Mouse (Mus musculus): ENCODE measurements around the gene 2210011C24Rik. TPM values are rescaled to one million over a fixed set of nuclear protein-coding genes. Genes with fewer than 3 reads are reported as not detected.
A peak's percentile ranks its signal among the peaks of the same experiment; 100 is the strongest.

2210011C24Rik gene
- polyA plus RNA-seq, 1 experiment from 2014 or later, result 0.16 TPM

DNA sequence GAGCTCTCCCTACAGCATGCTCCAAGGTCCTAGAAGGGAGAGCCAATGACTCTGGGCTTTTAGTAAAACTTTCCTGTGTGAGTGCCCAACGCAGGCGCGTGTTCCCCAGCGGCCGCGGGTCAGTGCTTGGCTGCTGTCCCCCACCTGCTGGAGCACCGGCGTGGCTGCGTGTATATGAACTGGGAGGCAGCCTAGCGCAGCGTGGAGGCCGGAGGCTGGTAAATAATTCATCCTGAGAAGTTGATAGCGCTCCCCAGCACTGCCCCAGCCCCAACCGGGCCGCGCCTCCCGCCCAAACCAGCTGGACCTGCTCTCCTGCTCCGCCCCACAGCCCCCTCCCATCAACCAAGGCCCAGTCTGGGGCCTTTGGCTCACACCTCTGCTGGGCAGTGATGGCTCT lies 9.1 kb upstream of the 2210011C24Rik start, which contains the start of gene Palm3:
Gene Palm3, plus strand, starts transcription at position 376 of the 400 bp plus-strand sequence.
- no peak for ATAC-seq (ENCODE audit: insufficient number of reproducible peaks, insufficient read depth, low FRiP score, low read depth)
- Histone ChIP-seq H3K9ac (ENCODE audit: low read length) (no peak within 1 kb of the TSS), H3K9me3 (ENCODE audit: control insufficient read depth, low read length) (peaks cover 1% of the 10 kb centered on the region; the same call in 1 of the 2 replicates), H3K4me2 (ENCODE audit: low read length) (0 out of 2 replicates have a peak within 1 kb of the TSS, but pooled peaks have one; percentile 13), H3K4me3 (ENCODE audit: control insufficient read depth in 1 of 2, insufficient read depth in 1 of 2, low read depth in 1 of 2, low read length in 2 of 2) (no peak within 1 kb of the TSS), H3K27me3 (ENCODE audit: control insufficient read depth, insufficient read depth, low read length) (peaks cover 32% of the 10 kb centered on the region), H3K27ac (replicated peaks in 1 of 2; ENCODE audit: control insufficient read depth in 1 of 2, insufficient read depth in 1 of 2, low read depth in 2 of 2, low read length in 2 of 2) (no peak within 1 kb of the TSS), H3K36me3 (ENCODE audit: control insufficient read depth, insufficient read depth, low read length) (no peaks in the 10 kb centered on the region), H3K4me1 (ENCODE audit: control insufficient read depth in 2 of 2, insufficient read depth in 2 of 2, low read length in 2 of 2) (peaks cover 22 to 38% of the 10 kb centered on the region in 2 experiments)
- WGBS, result 12% methylated on average over 18 of the region's 18 CpGs

DNA sequence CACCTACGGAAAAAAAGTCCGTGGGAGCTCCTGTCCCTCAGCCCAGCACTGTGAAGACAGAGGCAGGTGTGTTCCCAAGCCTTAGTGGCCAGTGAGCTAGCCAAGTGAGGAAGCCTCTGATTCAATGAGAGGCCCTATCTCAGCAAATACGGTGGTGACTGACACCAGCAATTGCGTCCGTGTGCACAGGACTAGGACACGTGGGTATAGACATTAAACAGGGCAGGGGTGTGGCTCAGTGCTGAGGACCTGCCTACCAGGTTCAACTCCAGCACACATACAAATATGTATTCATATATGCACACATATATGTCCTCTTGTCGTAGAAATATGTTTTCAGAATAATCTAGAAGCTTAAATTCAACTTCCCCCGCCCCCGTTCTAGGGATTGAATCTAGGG lies 7.8 kb upstream of the 2210011C24Rik start:
- Histone ChIP-seq H3K27me3 (ENCODE audit: control insufficient read depth, insufficient read depth, low read length) (peaks cover 22% of the 10 kb centered on the region), H3K9me3 (ENCODE audit: control insufficient read depth, low read length) (peaks cover 5% of the 10 kb centered on the region; the same call in 1 of the 2 replicates), H3K4me2 (ENCODE audit: low read length) (no peak overlapping the region), H3K4me1 (ENCODE audit: control insufficient read depth in 2 of 2, insufficient read depth in 2 of 2, low read length in 2 of 2) (peaks cover 20 to 33% of the 10 kb centered on the region in 2 experiments), H3K4me3 (ENCODE audit: control insufficient read depth in 1 of 2, insufficient read depth in 1 of 2, low read depth in 1 of 2, low read length in 2 of 2) (no peak overlapping the region), H3K27ac (replicated peaks in 1 of 2; ENCODE audit: control insufficient read depth in 1 of 2, insufficient read depth in 1 of 2, low read depth in 2 of 2, low read length in 2 of 2) (no peak overlapping the region), H3K36me3 (ENCODE audit: control insufficient read depth, insufficient read depth, low read length) (no peaks in the 10 kb centered on the region), H3K9ac (ENCODE audit: low read length) (no peak overlapping the region)
- WGBS, result 80% methylated on average over 9 of the region's 9 CpGs
- ATAC-seq (ENCODE audit: insufficient number of reproducible peaks, insufficient read depth, low FRiP score, low read depth), result no peak

DNA sequence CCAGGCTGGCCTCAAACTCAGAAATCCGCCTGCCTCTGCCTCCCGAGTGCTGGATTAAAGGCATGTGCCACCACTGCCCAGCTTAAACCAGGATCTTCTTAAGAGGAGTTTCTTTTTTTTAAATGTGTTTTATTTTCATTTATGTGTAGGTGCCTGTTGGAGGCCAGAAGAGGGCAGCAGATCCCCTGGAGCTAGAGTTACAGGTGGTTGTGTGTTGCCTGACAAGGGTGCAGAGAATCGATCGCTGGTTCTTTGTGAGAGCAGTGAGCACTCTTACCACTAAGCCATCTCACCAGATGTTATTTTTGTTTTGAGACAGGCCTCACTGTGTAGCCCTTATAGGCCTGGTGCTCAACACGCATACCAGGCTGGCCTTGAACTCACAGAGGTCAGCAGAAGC lies 3.9 kb upstream of the 2210011C24Rik start:
- no peak overlapping the region for H3K9ac ChIP-seq (ENCODE audit: low read length)
- peaks cover 5% of the 10 kb centered on the region; the same call in 1 of the 2 replicates for H3K9me3 ChIP-seq (ENCODE audit: control insufficient read depth, low read length)
- H3K36me3 ChIP-seq (ENCODE audit: control insufficient read depth, insufficient read depth, low read length), result no peaks in the 10 kb centered on the region
- WGBS, result 93% methylated on average over 5 of the region's 5 CpGs
- H3K4me1 ChIP-seq (ENCODE audit: control insufficient read depth in 2 of 2, insufficient read depth in 2 of 2, low read length in 2 of 2), result peaks cover 2 to 18% of the 10 kb centered on the region in 2 experiments; a peak in 3 of 4 replicates
- H3K27me3 ChIP-seq (ENCODE audit: control insufficient read depth, insufficient read depth, low read length), result peaks cover 34% of the 10 kb centered on the region
- no peak overlapping the region for H3K27ac ChIP-seq (replicated peaks in 1 of 2; ENCODE audit: control insufficient read depth in 1 of 2, insufficient read depth in 1 of 2, low read depth in 2 of 2, low read length in 2 of 2)
- no peak for ATAC-seq (ENCODE audit: insufficient number of reproducible peaks, insufficient read depth, low FRiP score, low read depth)
- no peak overlapping the region for H3K4me2 ChIP-seq (ENCODE audit: low read length)
- H3K4me3 ChIP-seq (ENCODE audit: control insufficient read depth in 1 of 2, insufficient read depth in 1 of 2, low read depth in 1 of 2, low read length in 2 of 2), result no peak overlapping the region

DNA sequence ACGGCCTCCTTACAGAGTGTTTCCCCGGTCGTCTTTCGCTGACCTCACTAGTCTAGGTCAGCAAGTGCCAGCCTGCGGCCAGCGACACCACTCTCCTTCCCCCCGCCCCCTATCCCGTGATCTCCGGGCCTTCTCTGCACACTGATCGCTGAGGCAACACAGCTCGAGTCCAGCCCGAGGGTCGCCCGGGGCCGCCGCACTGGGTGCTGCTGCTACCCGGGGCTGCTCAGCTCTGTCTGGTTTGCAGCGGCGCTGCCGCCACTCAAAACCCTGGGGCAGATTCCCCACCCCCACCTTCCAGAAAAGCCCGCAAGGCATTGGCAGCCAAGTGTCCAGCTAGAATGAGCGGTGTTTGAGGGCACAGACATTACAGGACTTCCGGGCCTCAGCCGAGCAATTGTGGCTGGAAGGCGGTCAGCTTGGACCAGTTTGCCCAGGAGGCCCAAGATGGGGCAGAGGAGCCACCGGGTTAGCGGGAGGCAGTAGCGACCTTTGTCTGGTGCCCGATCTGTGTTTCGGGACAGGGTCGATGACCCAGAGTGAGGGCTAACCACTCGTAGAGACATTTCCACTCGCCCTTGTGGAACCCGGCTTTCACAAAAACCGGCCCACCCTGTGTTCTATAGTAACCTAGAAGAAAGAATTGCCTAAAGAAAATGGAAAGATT lies 661 bp upstream of the 2210011C24Rik start:
- peak; percentile 18; the same call in 1 of the 2 replicates for ATAC-seq (ENCODE audit: insufficient number of reproducible peaks, insufficient read depth, low FRiP score, low read depth)

DNA sequence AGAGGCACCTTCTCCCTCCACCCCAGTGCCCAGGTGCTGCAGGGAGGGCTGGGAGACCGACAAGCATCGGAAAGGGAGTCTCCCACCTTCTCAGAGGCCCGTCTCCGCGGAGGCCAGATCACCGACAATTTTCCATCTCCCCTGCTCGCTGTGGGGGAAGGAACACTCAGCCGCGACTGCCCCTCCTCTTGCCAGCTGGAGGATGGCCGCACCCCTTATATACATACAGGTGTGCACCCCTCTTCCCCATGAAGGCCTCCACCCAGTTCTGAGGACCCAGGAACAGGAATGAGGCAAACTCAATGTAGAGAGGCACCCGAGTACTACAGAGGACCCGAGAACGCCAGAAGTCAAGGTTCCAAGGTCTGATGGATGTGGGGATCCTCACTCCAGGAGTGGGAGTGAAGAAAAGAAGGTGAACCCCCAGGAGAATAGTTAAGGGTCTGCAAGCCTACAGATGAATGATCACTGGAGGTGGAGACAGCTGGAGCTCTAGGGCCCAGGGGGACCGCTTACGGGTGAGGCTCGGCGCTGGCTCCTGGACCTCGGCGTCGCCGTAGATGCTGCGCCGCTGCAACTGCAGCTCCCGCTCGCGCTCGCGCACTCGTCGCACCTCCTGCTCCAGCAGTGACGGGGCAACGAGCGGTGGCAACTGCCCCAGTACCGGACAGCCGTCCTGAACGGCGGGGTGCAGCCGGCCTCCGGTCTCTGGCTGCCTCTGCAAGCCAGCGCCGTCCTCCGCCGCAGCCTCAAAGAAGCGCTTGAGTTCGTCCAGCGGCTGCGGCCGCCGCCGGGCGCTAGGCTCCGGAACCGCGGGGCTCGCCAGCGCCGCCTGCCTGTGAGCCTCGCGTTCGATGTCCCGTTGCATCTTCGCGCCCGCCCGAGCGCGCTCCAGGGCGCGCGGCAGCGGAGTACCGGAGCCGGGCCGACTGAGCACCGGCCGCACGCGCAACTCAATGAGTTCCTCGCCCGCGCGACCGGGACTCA lies 1.1 kb downstream of the 2210011C24Rik start:
- H3K4me2 ChIP-seq (ENCODE audit: low read length), result peak overlapping the region; percentile 99
- H3K4me1 ChIP-seq (ENCODE audit: control insufficient read depth in 2 of 2, insufficient read depth in 2 of 2, low read length in 2 of 2), result peaks cover 2 to 22% of the 10 kb centered on the region in 2 experiments; a peak in 3 of 4 replicates
- H3K9ac ChIP-seq (ENCODE audit: low read length), result peak overlapping the region; percentile 60; the same call in 1 of the 2 replicates
- 2% methylated on average over 83 of the region's 83 CpGs for WGBS
- peaks cover 35% of the 10 kb centered on the region for H3K27me3 ChIP-seq (ENCODE audit: control insufficient read depth, insufficient read depth, low read length)
- H3K27ac ChIP-seq (replicated peaks in 1 of 2; ENCODE audit: control insufficient read depth in 1 of 2, insufficient read depth in 1 of 2, low read depth in 2 of 2, low read length in 2 of 2), result no peak overlapping the region
- peaks cover 2% of the 10 kb centered on the region; the same call in 1 of the 2 replicates for H3K9me3 ChIP-seq (ENCODE audit: control insufficient read depth, low read length)
- H3K36me3 ChIP-seq (ENCODE audit: control insufficient read depth, insufficient read depth, low read length), result no peaks in the 10 kb centered on the region
- peak overlapping the region; percentile 47 to 52 for H3K4me3 ChIP-seq (ENCODE audit: control insufficient read depth in 1 of 2, insufficient read depth in 1 of 2, low read depth in 1 of 2, low read length in 2 of 2)
- ATAC-seq (ENCODE audit: insufficient number of reproducible peaks, insufficient read depth, low FRiP score, low read depth), result peak; percentile 42

More for the DNA sequence above, 661 bp upstream of the 2210011C24Rik start:
- H3K9ac ChIP-seq (ENCODE audit: low read length), result peak overlapping the region; percentile 60
- 16% methylated on average over 35 of the region's 35 CpGs for WGBS
- peak overlapping the region; percentile 47 to 52 for H3K4me3 ChIP-seq (ENCODE audit: control insufficient read depth in 1 of 2, insufficient read depth in 1 of 2, low read depth in 1 of 2, low read length in 2 of 2)
- no peaks in the 10 kb centered on the region for H3K36me3 ChIP-seq (ENCODE audit: control insufficient read depth, insufficient read depth, low read length)
- no peak overlapping the region for H3K27ac ChIP-seq (replicated peaks in 1 of 2; ENCODE audit: control insufficient read depth in 1 of 2, insufficient read depth in 1 of 2, low read depth in 2 of 2, low read length in 2 of 2)
- peaks cover 2 to 22% of the 10 kb centered on the region in 2 experiments; a peak in 3 of 4 replicates for H3K4me1 ChIP-seq (ENCODE audit: control insufficient read depth in 2 of 2, insufficient read depth in 2 of 2, low read length in 2 of 2)
- peaks cover 5% of the 10 kb centered on the region; the same call in 1 of the 2 replicates for H3K9me3 ChIP-seq (ENCODE audit: control insufficient read depth, low read length)
- H3K27me3 ChIP-seq (ENCODE audit: control insufficient read depth, insufficient read depth, low read length), result peaks cover 35% of the 10 kb centered on the region
- H3K4me2 ChIP-seq (ENCODE audit: low read length), result peak overlapping the region; percentile 99

DNA sequence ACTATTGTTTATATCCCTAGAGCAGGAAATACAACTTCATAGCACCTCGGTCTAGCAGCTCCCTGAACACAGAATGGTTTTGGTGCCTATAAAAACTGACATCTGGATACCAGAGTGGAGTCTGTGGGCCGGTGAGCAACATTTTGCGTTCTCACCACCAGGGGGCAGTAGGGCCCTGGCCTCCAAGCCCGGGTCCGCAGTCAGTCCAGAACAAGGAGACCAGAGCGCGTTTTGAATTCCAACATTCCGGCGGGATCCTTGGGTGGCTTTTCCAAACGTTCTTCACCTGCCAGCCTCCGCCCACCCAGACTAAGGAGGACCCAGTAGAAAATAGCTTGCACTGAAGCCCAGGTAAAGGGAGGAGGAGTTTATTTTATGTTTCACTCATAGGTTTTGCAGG lies 2.1 kb downstream of the 2210011C24Rik start:
- no peak for ATAC-seq (ENCODE audit: insufficient number of reproducible peaks, insufficient read depth, low FRiP score, low read depth)
- no peaks in the 10 kb centered on the region for H3K9me3 ChIP-seq (ENCODE audit: control insufficient read depth, low read length)
- H3K9ac ChIP-seq (ENCODE audit: low read length), result no peak overlapping the region
- H3K4me2 ChIP-seq (ENCODE audit: low read length), result no peak overlapping the region
- H3K4me1 ChIP-seq (ENCODE audit: control insufficient read depth in 2 of 2, insufficient read depth in 2 of 2, low read length in 2 of 2), result peaks cover 5 to 26% of the 10 kb centered on the region in 2 experiments; a peak in 3 of 4 replicates
- peaks cover 35% of the 10 kb centered on the region for H3K27me3 ChIP-seq (ENCODE audit: control insufficient read depth, insufficient read depth, low read length)
- no peak overlapping the region for H3K4me3 ChIP-seq (ENCODE audit: control insufficient read depth in 1 of 2, insufficient read depth in 1 of 2, low read depth in 1 of 2, low read length in 2 of 2)
- no peaks in the 10 kb centered on the region for H3K36me3 ChIP-seq (ENCODE audit: control insufficient read depth, insufficient read depth, low read length)
- H3K27ac ChIP-seq (replicated peaks in 1 of 2; ENCODE audit: control insufficient read depth in 1 of 2, insufficient read depth in 1 of 2, low read depth in 2 of 2, low read length in 2 of 2), result no peak overlapping the region
- WGBS, result 1% methylated on average over 11 of the region's 11 CpGs

DNA sequence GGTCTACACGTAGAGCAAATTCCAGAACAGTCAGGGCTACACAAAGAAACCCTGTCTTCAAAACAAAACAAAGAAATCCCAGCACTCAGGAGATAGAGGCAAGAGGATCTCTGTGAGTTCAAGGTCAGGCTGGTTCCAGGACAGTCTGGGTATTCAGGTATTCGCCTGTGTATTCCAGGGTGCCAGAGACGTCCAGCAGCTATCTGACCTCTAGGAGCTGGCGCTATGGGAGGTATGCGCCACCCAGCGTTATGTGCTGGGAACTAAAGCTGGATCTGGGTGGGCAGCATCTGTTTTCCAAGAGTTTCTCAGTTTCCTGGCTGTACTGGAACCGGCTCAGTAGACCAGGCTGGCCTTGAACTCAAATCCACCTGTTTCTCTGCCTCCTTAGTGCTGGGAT lies 3.6 kb downstream of the 2210011C24Rik start:
- Histone ChIP-seq H3K4me1 (ENCODE audit: control insufficient read depth in 2 of 2, insufficient read depth in 2 of 2, low read length in 2 of 2) (peaks cover 8 to 35% of the 10 kb centered on the region in 2 experiments), H3K27ac (replicated peaks in 1 of 2; ENCODE audit: control insufficient read depth in 1 of 2, insufficient read depth in 1 of 2, low read depth in 2 of 2, low read length in 2 of 2) (no peak overlapping the region), H3K36me3 (ENCODE audit: control insufficient read depth, insufficient read depth, low read length) (no peaks in the 10 kb centered on the region), H3K9me3 (ENCODE audit: control insufficient read depth, low read length) (no peaks in the 10 kb centered on the region), H3K4me2 (ENCODE audit: low read length) (no peak overlapping the region), H3K4me3 (ENCODE audit: control insufficient read depth in 1 of 2, insufficient read depth in 1 of 2, low read depth in 1 of 2, low read length in 2 of 2) (no peak overlapping the region), H3K27me3 (ENCODE audit: control insufficient read depth, insufficient read depth, low read length) (peaks cover 33% of the 10 kb centered on the region), H3K9ac (ENCODE audit: low read length) (no peak overlapping the region)
- ATAC-seq (ENCODE audit: insufficient number of reproducible peaks, insufficient read depth, low FRiP score, low read depth), result no peak
- 29% methylated on average over 7 of the region's 7 CpGs for WGBS
